Mouse (Mus musculus): ENCODE results near the gene Zdhhc14. TPM values are rescaled to one million over a fixed set of nuclear protein-coding genes. Genes with fewer than 3 reads are reported as not detected.

The Zdhhc14 gene
- total RNA-seq, 2 experiments from 2014 or later = 2.0 to 4.3 TPM

DNA sequence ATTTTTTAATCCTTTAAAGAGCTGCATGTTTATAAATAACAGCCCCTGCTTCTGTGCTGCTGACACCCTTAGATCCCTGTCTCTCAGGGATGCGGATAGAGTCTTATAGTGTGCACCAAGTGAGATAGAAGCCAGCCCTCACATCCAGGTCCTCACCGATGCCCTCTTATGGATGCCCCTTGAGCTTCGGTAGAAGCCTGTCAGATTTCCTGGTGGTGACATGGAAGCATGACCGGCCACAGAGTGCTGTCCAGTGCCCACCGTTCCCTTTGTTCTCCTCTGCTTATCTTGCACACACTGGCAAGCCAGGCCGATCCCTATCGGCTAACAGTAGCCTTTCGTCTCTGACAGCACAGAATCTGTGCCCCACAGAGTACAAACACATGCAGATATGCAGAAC is 183.6 kb downstream of the Zdhhc14 start:
- no peak overlapping the region for H3K4me3 ChIP-seq
- intact Hi-C loops (cut with DNase I) = no loop called here
- peak; percentile 36 for DNase-seq
- no peak overlapping the region for H3K27ac ChIP-seq
- TF ChIP-seq CTCF (IDR thresholded peaks at IDR 0.05) = peak; percentile 65

DNA sequence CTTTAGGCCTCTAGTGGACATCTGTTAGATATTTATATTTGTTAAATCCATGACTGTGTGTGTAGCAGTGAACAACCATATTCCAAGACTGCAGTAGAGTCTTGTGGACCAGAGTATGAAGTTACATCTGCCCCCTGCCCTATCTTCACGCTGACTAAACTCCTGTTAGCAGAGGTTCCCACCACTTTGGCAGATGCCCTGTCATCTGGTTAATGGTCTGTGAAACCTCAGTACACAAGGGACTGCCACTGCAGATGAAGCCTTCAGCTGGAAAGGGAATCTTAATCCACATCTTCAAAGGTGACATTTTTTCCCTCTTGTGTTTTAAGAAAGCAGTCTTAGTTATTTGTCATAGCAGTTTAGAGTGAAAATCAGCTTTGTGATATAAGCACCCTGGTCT is 187.0 kb downstream of the Zdhhc14 start:
- H3K4me3 ChIP-seq = no peak overlapping the region
- TF ChIP-seq CTCF (IDR thresholded peaks at IDR 0.05) = no peak
- no peak overlapping the region for H3K27ac ChIP-seq
- DNase-seq = no peak
- intact Hi-C loops (cut with DNase I) = no loop called here

GRCm38 (mm10) chr17:5685324-5685723 is 193.0 kb downstream of the Zdhhc14 start:
- no peak for DNase-seq
- H3K4me3 ChIP-seq = no peak overlapping the region
- no peak overlapping the region for H3K27ac ChIP-seq
- intact Hi-C loops (cut with DNase I) = no loop called here
- no peak for TF ChIP-seq CTCF (IDR thresholded peaks at IDR 0.05)

DNA sequence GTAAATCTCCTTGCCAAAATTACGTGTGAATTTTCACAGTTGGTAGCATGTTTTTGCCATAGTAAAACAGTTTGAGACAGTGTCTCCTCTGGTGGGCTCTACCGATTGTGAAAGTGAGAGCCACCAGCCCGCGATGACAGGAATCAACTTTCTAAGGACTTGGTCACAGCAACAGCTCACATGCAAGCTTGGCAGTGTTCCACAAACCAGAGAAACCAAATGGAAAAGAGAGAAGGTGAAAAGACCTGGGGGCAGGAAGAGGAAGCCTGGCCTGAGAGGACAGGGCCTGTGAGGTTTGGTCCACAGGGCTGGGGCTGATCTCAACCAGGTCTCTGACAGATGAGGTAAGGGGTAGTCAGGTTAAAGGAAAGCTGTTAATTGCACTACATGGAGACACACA is 195.5 kb downstream of the Zdhhc14 start:
- intact Hi-C loops (cut with DNase I) = no loop called here
- Histone ChIP-seq H3K4me3 (no peak overlapping the region), H3K27ac (no peak overlapping the region)
- TF ChIP-seq CTCF (IDR thresholded peaks at IDR 0.05) = no peak
- DNase-seq = no peak

GRCm38 (mm10) chr17:5688222-5688621 is 195.9 kb downstream of the Zdhhc14 start:
- TF ChIP-seq CTCF (IDR thresholded peaks at IDR 0.05) = no peak
- no peak for DNase-seq
- H3K27ac ChIP-seq = no peak overlapping the region

DNA sequence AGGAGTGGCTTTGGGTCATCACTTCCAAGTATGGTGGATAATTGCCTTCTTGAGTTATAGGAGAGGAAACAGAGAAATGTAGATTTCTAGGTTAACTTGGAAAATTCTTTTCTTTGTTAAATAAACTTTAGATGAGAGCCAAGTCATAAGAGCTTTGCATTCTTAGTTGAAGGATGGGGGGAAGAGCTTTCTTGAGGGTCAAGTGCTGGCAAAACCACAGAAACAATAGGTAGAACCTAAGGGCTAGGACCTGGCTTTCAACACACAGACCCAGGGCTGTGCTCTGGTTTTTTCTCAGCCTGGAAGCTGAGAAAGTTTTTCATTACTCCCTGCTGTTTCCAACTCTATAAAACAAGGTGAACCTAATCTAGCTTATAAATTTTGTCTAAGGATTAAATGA is 196.3 kb downstream of the Zdhhc14 start:
- no peak for DNase-seq
- H3K27ac ChIP-seq = no peak overlapping the region
- no peak for TF ChIP-seq CTCF (IDR thresholded peaks at IDR 0.05)
- no peak overlapping the region for H3K4me3 ChIP-seq
- intact Hi-C loops (cut with DNase I) = no loop called here

More at GRCm38 (mm10) chr17:5688222-5688621, 195.9 kb downstream of the Zdhhc14 start:
- intact Hi-C loops (cut with DNase I) = no loop called here
- H3K4me3 ChIP-seq = no peak overlapping the region

DNA sequence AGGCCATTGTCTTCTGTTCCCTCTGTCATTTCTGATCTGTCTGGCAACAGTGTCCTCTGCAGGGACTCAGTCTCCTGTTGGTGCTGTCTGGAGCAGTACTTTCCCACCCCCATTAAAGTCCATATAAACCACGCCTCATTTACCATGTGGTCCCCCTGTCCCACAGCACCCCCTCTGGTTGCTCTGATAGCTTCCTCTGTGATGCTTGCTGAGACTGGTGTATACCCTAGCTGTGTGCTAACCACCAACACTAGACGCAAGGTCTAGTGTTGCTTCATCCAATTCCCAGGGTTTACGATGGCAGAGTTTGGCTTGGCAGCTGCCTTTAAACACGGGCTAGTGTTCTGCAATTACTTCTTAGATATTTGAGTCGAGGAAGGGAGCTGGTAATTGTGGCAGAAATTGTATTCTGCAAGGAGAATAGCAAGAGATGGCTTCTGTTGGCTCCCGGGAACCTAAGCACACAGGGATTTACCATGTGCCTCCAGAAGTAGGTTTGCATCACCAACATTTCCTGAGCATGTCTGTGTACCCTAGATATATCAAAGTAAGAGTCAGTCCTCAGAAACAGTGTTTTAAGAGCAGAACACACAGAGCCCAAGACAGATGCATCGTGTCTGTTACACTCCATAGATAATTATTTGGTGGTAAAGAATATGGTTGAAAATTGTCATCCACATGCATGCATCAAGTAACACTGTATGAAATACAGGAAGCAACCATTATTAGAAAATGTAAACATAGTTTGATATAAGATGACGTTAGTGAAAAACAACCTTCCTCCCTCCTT is 198.6 kb downstream of the Zdhhc14 start:
- DNase-seq = no peak
- intact Hi-C loops (cut with DNase I) = no loop called here

DNA sequence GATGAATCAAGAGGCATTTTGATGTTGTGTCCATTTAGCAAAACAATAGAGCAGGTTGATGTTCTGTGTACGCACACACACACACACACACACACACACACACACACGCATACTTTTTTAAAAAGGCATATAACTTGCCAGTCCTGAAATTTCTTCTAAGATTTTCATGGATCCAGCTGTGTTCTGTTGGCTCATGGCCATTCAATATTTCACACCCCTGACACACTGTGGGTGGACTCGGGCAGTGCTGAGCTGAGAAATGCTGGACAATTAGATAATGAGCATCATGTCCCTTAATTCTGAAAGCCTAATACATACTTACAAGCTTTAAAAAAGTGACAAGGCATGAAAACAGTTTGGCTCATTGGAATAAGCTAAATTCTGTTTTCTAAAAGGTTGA is 200.3 kb downstream of the Zdhhc14 start:
- no peak for DNase-seq
- no peak overlapping the region for H3K4me3 ChIP-seq
- H3K27ac ChIP-seq = no peak overlapping the region; the same call in 1 of the 2 replicates
- intact Hi-C loops (cut with DNase I) = no loop called here
- TF ChIP-seq CTCF (IDR thresholded peaks at IDR 0.05) = no peak

More for the DNA sequence above, 198.6 kb downstream of the Zdhhc14 start:
- TF ChIP-seq CTCF (IDR thresholded peaks at IDR 0.05) = peak; percentile 41; the same call in 1 of the 2 replicates
- Histone ChIP-seq H3K27ac (no peak overlapping the region), H3K4me3 (no peak overlapping the region)

DNA sequence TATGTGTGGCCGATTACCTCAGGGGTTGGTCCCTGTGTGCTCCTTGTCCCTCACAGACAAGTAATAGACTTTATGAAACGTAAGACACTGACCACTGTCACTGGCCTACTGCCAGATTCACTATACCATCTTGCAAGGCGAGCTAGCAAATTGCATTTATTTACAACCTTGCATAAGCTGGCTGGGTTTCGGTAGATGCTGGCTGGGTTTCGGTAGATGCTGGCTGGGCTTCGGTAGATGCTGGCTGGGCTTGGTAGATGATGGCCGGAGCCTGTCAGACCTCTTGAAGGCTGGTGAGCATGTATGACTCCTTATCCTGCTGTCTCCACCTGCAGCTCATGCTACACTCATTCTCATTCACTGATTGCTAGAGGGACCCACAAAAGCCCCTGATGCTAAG is 200.9 kb downstream of the Zdhhc14 start:
- intact Hi-C loops (cut with DNase I) = no loop called here
- TF ChIP-seq CTCF (IDR thresholded peaks at IDR 0.05) = no peak
- DNase-seq = peak; percentile 38
- no peak overlapping the region for H3K4me3 ChIP-seq
- H3K27ac ChIP-seq = no peak overlapping the region; the same call in 1 of the 2 replicates

GRCm38 (mm10) chr17:5698447-5699096 is 206.2 kb downstream of the Zdhhc14 start:
- intact Hi-C loops (cut with DNase I) = no loop called here
- Histone ChIP-seq H3K4me3 (no peak overlapping the region), H3K27ac (no peak overlapping the region)
- DNase-seq = peak; percentile 59
- TF ChIP-seq CTCF (IDR thresholded peaks at IDR 0.05) = no peak

- TF ChIP-seq CTCF (IDR thresholded peaks at IDR 0.05) = no peak
- intact Hi-C loops (cut with DNase I) = no loop called here
- no peak overlapping the region for H3K4me3 ChIP-seq
- DNase-seq = no peak
- no peak overlapping the region for H3K27ac ChIP-seq
These were observed 218.2 kb downstream of the Zdhhc14 start for GRCm38 (mm10) chr17:5710320-5711104.

DNA sequence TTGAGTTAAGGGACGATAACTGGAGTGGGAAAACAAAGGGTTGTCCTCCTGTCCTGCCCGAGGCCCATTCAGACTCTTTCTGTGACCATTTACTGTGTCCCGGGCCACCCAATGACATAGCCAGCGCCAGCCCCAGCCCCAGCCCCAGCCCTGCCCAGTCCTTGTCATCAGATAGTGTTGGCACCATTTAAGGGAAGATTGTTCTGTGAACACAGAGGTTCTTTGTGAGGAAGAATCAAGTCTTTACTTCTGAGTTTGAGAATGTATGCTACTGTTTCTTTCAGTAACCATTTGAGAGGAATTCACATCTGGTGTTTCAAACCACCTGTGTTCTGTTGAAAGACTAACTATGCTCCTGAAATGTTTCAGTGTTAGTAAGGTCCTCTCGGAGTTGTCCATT is 219.5 kb downstream of the Zdhhc14 start:
- intact Hi-C loops (cut with DNase I) = no loop called here
- no peak for TF ChIP-seq CTCF (IDR thresholded peaks at IDR 0.05)
- no peak overlapping the region for H3K4me3 ChIP-seq
- DNase-seq = no peak
- no peak overlapping the region for H3K27ac ChIP-seq

DNA sequence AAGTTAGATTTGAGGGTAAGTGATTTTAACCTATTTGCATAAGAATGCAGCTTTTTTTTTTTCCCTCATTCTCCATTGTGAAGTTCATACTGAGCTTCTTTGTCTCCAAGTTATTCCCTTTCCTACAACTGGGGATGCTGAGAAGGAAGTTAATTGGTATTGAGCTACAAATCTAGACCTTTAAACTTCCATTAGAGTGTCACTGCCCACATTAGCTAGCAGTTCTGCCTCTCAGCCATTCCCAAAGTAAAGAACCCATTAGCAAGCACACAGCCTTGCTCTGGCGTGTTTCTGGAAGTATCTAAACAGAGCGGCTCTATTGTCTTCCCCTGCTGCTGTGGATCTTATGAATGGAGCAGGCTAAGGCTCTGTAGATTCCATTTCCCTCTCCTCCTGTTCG is 220.8 kb downstream of the Zdhhc14 start:
- no peak overlapping the region for H3K27ac ChIP-seq
- no peak for TF ChIP-seq CTCF (IDR thresholded peaks at IDR 0.05)
- intact Hi-C loops (cut with DNase I) = no loop called here
- DNase-seq = no peak
- no peak overlapping the region for H3K4me3 ChIP-seq

Data from gastrocnemius, adult 2 months (tissue).